Mouse (Mus musculus): ENCODE data around the gene Hoxa9. TPM values are rescaled to one million over a fixed set of nuclear protein-coding genes. Genes with fewer than 3 reads are reported as not detected.

The Hoxa9 gene
- total RNA-seq, 2 experiments from 2014 or later, result 7.2 to 7.4 TPM

DNA sequence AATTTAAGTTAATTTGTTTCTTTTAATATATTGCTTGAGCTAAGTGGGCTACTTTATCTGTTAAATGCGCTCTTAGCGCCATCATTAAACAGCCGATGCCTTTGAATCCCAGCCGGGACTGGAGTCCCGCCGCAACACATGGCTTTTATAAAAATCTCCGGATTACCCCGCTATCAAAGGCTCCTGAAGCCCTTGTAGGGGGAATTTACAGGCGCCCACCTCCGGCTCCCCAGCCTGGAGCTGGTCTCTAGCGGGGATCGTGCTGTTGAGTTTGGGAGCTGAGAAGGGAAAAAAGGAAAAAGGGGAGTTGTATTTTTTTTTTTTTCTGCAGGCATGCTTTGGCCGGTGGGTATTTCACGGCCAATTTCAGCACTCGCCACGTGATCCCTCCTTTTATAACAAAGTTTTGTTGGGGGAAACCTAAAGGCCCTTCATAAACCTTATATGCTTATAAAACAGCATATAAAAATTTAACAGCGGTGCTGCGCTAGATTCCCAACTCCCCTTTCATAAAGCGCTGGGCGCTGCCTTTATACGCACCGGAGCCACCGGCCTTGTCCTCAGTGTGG, 13.7 kb upstream of the Hoxa9 start:
- DNase-seq (ENCODE audit: low spot score), result no peak

DNA sequence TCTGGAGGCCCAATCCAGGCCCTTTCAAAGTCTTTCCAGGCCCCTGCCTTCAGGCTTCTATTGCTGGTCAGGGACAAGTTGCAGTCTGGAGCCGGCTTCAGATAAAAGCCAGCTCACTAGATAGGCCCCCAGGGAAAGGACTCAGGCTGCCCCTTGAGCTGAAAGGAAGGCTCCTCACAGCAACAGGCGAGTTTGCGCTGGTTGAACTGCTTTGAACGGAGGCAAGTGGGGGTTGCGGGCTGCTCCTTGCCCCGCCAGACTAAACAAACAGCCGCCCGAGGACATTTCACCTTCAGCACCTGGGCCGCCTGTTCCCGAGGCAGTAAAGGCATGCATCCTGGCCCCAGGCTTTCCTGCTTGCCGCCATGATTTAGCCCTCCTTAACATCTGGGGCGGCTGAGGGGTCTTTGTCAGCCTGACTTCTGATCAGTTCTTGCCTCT, 12.8 kb upstream of the Hoxa9 start:
- no peak for DNase-seq (ENCODE audit: low spot score)

DNA sequence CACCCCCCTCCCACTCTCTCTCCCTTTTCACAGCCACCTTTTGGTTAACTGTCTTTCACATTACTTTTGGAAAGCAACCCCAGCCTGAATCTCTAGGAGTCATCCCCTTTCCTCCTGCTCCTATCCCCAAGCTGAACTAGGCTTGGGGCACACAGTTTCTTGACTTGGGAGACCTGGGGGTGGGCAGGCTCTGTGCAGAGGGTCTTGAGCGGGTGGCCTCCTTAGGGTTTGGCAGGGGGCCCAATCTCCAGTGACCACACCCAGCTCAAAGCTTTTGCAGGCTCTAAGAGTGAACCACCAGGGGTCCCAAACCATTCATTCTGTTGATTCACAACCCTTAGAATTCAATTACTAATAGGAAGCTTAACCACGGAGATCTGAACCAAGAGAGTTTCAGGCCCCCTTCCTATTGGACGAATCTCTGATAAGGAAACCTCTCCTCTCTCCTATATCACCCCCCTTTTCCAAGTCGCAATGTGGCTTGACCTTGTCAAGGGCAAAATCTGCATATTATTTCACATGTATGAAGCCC, 12.0 kb upstream of the Hoxa9 start:
- no peak for DNase-seq (ENCODE audit: low spot score)

DNA sequence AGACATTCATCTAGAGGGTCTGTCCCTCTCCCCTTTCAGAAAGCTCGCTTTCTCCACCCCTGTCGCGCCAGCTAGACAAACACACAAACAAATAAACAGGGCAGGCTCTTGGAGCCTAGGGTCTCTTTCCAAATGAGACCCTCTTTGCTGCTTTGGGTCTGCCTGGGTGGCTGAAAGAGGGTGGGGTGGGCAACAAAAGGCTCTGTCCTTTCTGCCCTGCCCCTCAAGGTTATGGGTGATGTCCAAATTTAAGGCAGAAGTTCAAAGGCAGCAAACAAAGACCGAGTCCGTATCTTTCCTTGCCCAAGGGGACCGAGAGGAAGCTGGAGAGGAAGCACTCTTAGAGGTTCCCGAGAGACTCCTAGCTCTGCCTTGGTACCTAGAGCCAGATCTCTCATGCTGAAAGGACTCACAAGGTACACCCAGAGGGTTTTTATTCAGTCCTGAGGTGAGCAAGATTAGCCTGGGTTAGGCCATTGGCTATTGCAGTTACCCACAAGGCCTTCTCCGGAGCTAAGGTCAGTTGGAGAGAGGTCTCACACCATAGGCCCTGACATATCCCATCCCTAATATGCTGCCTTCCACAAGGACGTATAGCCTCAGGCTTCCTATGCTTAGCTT, 10.2 kb upstream of the Hoxa9 start:
- no peak for DNase-seq (ENCODE audit: low spot score)

DNA sequence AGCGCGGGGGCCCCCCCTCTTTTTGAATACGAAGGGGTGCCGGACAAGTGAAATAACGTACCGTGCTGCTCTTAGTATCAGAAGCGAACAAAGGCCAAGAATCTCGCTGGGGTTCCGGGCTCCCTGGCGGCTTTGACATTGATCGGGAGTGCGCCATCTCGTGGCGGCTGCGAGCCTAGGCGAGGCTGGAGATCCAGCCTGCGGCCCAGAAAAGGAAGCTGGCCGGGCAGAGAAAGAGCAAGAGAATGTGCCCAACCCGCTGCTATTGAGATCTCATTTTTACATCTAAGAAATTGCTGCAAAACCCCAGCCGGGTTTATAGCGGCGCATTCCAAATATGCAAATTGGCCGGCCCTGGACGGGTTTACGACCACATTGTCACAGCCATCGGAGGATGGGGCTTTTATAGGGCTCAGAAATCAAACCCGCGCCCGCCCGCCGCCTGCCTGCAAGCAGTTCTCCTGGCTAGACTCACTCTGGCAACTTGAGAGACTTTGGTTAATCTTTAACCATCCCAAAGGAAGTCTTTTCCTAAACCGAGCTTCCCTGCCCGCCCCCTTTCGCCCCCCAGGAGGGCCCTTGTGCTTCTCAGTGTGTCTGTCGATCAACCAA, 9.6 kb upstream of the Hoxa9 start, which contains the start of gene Hoxa10:
TSS of gene Hoxa10 (minus strand) at position 466 of the 612 bp plus-strand sequence.
- DNase-seq (ENCODE audit: low spot score), result peak; percentile 91

DNA sequence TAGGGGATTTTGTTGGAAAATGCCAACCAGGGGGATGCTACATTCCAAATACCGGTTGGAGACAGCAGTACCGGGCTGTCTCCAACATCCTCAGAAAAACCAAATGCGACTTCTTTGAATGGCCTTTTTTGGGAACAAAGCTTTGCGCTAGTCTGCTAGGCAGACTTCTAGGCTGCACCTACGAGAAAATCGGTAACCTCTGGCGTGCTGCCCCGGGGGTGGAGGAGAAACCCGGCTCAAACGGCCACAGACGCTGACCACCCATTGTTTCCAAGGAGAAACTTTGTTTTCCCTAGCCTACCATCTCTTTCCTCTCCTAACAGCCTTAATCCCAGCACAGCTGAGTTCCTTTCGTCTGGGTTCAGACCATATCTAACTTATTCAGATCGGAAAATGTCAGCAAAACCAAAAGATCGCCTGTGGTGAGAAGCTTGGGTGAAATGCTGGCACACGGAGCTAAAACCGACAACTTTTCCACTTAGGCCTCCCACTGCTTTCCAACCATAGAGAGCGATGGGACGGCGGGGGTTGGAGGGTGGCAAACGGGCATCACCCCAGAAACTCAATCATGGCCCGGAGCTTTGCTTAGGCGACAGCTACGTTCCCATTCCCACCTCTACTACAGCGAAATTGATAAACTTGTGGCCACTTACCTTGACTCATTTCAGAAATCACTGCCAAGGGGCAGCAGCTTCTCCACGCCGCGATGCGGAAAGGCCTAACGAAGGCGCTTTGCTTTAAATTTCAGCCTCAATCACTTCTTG, 8.9 kb upstream of the Hoxa9 start:
- no peak for DNase-seq (ENCODE audit: low spot score)

DNA sequence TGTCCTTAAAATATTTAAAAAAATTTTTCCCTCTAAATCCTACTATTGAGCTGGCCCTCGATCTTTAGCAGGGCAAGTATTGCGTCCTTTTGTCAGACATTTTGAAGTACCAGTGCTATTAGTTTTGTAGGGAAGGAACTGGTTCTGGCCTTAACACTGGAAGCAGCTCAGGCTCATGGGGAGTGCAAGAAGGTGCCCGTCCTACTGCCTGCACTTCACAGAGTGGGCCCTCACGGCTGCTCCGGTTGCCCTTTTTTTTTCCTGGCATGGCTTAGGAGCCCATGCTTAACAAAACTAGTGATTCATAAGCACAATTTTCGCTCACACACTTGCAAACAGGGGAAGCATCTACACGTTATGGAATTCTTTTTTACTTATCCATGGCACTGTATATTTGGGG, 8.1 kb upstream of the Hoxa9 start:
- no peak for DNase-seq (ENCODE audit: low spot score)

DNA sequence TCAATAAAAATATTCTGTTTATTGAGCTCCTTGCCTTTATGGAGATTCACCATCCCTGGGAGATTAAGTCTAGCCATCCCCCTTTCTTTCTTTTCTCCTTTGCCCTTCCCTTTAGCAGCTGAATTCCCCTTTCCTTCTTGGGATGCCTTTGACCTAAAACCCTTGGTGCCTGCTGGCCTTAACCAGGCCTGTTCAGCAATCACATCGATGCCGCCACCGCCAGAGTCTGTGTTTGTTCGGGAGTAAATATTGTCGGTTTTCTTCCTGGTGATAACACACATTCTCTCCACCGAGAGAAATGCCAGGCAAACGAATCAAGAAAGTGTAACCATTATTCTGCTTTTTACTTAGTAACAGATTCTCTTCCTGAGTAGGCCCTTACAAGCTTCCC, 7.3 kb upstream of the Hoxa9 start:
- no peak for DNase-seq (ENCODE audit: low spot score)

DNA sequence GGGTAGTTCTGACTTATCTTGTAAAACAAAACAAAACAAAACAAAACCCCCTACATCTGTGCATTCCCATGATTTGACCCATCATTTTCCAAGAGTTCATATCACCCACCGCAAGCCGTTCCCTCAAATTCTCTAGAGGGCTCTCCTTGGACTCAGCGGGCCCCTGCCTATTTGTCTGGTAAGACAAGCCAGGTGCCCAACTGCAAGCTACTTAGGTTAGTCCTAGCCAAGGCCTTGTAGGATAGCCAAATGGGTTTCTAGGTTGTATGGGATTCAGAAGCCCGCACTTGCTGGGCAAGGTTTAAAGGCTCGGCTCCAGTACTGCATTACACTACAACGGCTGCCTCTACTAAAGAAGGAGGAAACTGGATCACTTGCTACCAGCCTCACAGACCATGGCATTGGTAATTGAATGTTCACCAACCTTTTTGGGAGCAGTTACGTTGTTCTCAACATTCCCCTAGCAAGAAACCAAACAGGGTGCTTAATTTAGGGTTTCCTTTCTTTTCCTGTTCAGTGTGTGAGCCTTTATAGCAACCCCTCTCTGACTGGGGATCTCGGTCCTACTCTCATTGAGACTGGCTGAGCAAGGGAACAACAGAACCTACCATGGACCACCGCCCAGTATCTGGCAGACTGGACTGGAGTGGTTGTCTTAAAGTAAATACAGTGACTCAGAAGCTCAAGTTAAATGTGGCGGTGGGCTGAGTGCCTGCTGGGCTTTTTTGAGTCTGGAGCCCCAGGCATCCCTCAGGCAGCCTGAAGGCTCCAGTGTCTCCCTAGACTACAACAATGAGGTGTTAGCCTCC, 6.7 kb upstream of the Hoxa9 start:
- DNase-seq (ENCODE audit: low spot score), result no peak

DNA sequence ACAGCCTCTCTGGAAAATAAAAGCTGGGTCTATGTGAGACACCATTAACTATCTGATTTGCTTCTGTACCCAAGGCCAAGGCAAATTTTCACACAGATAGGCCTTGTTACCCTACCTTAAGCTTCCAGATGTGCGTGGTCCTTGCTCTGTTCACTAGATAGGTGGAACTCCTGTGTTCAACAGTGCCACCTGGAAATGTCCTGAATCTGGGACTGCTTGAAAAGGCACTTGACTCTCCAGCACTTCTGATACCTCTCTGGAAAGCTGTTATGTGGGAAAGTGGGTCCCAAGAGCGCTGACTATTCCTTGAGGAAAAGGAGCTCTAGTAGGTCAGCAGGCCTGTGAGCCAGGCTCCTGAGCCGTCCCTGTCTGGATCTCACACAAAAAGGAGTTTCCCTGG, 5.9 kb upstream of the Hoxa9 start:
- DNase-seq (ENCODE audit: low spot score), result no peak

DNA sequence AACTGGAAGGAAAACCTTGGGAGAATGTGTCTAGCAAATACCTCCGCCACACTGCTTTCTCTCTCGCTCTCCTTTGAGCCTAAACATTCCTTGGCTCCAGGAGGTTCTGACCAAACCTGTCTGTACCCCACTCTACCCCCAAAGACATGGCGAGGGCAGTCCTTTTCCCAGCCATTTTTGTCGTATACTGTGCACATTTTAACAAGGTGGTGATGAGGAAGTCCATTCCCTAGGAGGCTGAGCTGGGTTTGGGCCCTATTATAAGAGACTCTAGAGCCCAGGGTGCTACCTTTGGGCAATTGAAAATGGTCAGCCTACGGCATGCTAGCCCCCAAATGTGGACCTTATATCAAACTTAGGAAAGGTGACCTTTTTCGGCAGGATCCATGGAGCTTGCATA, 5.0 kb upstream of the Hoxa9 start:
- no peak for DNase-seq (ENCODE audit: low spot score)

DNA sequence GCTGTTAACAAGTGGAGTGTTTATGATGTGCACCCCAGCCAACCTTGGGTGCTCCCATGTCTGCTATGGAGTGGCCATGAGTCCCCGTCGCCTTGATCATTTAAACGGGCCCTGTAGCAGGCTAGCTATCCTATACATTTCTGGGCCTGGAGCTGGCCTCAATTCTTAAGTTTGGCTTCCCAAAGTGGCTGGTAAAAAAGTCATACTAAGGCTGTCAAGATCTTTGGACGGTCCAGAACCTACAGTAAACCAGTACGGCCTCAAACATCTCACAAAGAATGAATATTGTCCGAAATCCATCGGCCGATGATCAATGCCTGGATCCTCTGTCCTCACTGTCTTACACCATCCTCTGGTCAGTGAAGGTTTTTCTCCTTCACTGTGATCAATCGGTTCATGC, 4.4 kb upstream of the Hoxa9 start:
- DNase-seq (ENCODE audit: low spot score), result no peak

DNA sequence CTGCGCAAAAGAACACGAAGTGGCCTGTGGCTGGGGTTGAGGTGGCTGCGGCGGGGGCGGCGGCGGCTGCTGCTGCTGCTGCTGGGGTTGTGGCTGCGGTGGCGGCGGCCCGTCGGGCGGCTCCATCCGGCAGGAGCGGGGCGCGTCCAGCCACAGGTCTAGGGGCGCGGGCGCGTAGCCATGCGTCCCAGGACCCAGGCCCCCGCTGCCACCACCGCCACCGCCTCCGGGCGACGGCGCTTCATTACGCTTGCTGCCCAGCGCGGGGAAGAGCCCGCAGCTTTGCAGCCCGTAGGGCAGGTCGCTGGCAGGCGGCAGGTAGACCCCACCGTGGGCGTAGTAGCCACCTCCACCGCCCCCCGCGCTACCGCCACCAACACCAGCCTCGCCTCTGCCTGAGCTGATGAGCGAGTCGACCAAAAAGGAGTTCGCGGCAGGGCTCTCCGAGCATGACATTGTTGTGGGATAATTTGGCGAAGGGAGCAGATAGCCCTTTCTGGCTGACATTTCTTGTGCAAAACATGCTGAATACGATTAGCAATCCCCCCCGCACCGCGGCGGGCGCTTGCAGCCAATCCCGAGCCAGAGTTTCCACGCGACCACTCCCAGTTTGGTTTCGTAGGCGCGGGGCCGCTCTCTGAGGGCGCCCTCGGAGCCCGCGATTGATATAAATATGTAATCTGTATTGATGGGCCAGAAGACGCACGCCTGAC, 3.7 kb upstream of the Hoxa9 start:
- no peak for DNase-seq (ENCODE audit: low spot score)

DNA sequence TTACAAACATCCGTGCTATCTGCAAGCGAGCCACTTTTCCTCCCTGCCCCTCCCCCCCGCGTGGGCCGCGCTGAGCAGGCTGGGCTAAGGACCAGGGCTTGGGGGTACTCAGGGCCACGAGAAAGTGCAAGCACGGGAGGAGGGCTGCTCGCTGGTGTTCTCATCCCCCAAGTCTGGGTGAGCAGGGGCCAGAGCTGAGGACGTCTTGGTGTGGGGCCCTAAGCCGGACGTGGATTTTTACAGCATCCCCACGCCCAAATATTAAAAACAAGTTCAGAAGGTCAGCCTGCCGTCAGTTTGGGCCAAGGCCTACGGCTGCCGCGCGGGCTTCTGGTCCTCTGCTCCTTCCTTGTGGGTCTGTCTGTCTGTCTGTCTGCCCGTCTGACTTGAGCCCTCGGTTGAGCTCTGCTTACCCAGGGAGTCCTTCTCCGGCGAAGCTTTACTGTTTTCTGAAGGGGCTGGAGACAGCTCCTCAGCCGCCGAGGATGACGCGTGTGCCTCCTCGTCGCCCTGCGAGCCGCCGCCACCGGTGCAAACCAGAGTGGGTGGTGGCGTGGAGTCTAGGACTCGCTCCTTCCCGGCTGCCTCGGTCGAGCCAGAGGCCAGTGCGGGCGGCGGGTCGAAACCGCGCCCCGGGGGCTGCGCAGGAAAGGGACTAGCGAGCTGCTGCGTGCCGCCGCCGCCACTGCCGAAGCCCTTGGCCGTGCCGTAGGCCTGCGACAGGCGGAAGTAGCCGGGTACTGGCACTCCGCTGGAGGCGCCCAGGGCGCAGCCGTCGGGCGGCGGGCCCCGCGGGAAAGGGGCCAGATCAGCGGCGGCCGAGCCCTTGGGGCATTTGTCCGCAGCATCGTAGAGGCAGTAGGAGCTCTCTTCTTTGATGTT, 2.9 kb upstream of the Hoxa9 start:
- peak; percentile 80 for DNase-seq (ENCODE audit: low spot score)

DNA sequence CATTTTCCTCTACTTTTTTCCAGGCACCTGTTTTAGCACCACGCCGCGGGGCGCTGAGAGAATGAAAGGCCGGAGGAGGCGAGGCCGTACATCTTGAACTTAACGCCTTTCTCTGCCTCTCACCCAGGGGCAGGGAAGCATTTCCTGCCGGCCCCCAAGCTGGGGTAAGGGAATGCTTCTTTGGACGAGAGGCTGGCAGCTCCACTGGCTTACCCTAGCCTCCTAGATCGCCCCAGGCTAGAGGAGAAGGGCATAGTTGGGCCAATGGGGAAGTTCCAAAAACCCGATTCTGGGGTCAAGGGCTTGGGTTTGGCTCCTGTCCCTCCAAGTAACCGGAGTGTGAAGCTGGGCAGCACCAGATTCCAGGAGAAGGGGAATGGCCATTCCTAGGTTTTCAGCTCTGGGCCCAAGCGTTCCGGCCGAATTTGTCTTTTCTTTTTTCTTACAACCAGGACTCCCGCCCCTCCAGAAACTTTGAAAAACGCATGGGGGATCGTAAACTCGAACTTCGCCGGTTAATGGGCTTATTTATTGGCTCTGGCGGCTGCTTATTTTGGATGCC, 2.2 kb upstream of the Hoxa9 start:
- no peak for DNase-seq (ENCODE audit: low spot score)

DNA sequence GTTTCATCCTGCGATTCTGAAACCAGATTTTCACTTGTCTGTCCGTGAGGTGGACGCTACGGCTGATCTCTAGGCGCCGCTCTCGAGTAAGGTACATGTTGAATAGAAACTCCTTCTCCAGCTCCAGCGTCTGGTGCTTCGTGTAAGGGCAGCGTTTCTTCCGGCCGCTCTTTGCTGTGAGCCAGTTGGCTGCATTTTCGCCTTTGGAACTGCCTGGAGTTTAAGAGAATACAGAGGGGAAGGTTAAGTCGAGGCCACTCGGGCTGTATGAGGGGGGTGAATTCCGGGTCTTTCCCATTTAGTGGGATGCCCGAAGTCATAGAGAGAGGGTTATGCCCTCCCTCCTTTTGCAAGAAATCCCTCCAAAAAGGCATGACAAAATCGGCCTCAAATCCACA, 1.7 kb upstream of the Hoxa9 start:
- DNase-seq (ENCODE audit: low spot score), result no peak

DNA sequence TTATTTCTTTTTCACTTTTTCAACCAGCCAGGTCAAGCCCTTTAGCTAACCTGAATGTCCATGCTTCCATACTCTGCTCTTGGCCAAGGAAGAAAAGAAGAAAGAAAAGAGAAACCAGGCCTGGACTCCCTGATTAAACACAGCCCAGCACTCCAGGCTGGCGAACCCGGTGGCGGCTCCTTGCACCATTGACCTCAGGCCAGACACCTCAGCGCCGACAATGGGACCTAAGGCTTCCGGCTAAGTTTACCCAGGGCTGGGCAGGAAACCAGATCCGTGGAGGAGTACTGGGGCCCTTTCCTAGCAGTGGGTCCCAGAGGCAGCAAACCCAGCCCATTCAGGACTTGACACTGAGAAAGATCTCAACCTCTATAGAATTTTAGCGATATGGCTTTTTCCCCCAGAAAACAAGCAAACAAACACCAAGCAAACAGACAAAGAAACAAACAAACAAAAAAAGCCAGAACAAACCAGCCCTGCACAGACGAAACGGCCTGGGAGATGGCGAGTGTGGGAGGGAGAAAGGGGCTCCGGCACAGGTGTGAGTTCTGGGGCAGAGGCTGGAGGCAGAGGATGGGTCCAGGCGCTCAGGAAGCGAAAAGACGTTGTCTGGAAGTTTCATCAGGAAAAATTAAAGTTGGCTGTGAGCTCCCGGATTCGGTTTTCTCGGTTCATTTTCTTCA, 1.1 kb upstream of the Hoxa9 start:
- no peak for DNase-seq (ENCODE audit: low spot score)

DNA sequence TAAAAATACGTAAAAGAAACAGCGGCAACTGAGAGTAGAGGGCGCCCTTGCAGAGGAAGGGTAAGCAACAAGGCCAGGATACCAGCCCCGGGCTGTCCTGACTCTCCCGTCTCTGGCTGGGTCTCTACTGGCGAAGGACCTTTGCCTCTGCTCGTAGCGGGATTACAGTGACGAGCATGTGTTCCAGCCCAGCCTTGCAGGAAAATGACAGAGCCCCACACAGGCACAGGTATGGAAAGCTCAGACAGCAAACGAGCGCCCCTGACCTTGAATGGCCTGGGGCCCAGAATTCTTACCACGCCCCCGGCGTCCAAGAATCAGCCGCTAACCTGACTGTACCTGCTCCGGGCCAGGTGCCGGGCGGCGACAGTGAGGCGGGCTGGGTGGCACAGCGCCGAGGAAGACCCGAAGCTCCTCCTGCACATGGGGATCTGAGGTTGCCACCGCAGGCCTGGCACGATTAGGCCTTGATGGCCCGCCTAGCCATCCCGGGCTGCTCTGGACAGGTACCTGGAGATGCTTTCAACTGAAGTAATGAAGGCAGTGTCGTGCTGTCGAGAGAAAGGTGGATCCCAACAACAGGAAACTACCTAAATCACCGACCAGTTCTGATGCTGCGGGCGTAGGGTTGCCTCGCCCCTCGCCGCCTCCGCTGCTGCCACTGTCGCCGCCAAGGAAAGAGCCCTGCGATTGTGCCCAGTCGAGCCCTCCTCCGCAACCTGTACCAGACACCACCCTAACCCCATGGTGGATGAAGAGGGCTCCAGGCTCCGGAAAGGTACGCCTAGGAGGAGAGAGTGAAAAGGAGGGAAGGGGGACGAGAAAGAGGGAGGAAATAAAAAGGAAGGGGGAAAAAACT, 1.1 kb downstream of the Hoxa9 start:
- DNase-seq (ENCODE audit: low spot score), result no peak

Data from gastrocnemius, adult 18-20 months (tissue).